Mouse (Mus musculus): ENCODE results near the gene Slc4a2.

DNA sequence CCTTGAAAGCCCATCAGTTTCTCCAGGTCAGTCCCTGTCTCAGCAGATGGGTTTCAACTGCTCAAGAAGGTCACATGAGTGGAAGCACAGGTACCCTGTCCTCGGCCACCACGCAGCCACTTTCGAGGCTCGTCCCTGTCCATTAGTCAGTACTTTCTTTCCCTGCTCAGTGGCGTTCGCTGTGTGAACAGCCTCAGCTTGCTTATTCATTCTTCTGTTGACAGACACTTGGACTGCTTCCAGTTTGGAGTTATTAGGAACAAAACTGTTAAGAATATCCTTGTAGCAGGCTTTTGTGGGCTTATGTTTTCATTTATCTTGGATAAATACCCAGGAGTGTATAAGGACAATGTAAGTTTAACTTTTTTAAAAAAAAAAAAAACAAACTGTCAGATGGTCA, 49.4 kb upstream of the Slc4a2 start:
- no peak for TF ChIP-seq CTCF (IDR thresholded peaks at IDR 0.05; ENCODE audit: borderline replicate concordance, insufficient read depth, low read depth, low read length)
- no peak for TF ChIP-seq POLR2A (IDR thresholded peaks at IDR 0.05; ENCODE audit: borderline replicate concordance, insufficient read depth, low read length)
